Mouse (Mus musculus) ZHBTc4 (cell line): ENCODE measurements around the gene Capn9.

ENCODE experiments used
- DNase-seq: peaks from one replicate; pipeline ENCODE4 v3.0.0-alpha.2; 2011; ENCODE audit warnings: low read depth, low spot score

Gene Capn9

GRCm38 (mm10) chr8:124571732-124572429, 4.0 kb upstream of the Capn9 start:
- no peak for DNase-seq

GRCm38 (mm10) chr8:124572430-124572775, 3.5 kb upstream of the Capn9 start:
- DNase-seq, result no peak

- peak; percentile 92 for DNase-seq
These were observed 2.2 kb upstream of the Capn9 start for GRCm38 (mm10) chr8:124573552-124574340.

DNA sequence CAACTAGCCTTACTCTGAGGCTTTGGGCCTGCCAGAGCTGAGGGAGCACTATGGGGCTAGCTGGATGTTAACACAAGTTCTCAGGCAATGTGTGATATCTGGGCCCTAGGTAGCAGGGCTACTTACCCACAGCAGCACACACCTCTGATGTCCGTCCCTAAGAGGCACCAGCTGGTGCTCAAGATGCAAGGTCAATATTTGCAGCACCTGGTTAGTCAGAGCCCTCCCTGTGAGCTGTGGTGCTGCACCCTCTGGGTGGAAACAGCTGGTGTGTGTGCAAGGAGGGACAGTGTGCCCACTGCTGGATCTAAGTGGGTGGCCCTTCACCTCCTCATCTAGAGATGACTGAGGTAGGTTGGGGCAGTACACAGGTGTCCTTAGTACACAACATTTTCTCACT, 840 bp downstream of the Capn9 start:
- DNase-seq, result no peak

GRCm38 (mm10) chr8:124585718-124586425, 10.0 kb downstream of the Capn9 start:
- no peak for DNase-seq

- no peak for DNase-seq
These were observed 10.6 kb downstream of the Capn9 start for GRCm38 (mm10) chr8:124586556-124586955.

DNA sequence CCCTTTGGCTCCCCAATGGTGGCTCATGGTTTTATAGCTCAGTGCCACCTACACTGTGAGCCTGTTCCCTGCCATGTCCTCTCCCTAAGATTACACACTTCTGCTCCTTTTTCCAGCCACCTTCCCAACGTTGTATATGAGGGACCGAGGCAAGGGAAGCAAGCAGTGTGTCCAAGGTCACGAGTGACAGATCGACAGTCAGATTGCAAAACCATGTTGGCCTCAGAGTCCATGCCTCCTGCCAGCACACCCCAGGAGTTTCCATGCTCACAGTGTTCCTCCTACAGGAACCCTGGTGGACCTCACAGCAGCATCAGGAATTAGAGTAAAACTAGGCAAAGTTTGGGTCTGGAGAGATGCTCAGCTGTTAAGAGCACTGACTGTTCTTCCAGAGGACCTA, 13.5 kb downstream of the Capn9 start:
- DNase-seq, result no peak

DNA sequence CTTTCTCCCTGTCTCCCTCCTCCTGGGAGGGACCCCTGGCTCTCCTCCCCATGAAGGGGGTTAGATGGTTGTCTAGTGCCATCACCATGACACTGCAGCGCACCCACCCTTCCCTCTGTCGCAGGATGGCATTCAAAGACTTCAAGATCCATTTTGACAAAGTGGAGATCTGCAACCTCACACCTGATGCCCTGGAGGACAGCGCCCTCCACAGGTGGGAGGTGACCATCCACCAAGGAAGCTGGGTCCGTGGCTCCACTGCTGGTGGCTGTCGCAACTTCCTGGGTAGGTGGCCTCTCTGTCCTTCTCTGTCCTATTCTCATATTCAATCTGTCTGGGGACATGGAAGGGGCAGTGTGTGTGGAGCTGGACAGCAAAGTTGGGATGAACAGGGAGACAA, 28.2 kb downstream of the Capn9 start:
- DNase-seq, result no peak

DNA sequence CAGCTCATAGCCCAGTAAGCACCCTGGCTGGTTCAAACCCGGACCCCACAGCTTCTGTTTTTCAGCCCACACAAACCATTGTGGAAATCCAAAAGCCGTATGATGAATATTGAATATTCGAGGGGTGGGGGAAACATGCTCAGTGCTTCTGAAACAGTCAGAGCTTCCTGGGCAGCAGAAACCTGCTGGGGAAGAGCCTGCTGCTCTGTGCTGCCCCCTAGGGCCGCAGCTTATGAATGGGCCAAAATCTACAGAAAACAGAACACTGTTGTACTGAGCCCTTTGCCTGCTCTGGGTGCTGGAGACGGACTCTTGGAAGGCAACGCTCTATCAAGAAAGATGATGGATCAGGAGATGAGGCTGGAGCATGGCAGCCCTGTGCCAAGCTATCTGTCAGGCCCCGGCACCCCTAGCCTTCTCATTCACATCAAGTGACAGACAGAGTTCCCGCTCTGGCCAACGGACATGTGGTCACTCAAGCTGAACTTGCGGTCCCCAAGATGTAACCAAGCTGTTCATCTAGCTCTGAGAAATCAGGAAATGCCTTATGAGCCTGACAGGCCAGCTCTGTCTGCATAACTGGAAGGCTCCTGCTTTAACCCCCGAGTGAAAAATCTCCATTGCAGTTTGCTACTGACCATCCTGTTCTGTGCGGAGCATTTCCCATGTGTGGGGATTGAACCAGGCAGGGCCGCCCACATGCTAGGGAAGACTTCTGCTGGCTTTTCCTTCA, 32.5 kb downstream of the Capn9 start:
- peak; percentile 67 for DNase-seq

DNA sequence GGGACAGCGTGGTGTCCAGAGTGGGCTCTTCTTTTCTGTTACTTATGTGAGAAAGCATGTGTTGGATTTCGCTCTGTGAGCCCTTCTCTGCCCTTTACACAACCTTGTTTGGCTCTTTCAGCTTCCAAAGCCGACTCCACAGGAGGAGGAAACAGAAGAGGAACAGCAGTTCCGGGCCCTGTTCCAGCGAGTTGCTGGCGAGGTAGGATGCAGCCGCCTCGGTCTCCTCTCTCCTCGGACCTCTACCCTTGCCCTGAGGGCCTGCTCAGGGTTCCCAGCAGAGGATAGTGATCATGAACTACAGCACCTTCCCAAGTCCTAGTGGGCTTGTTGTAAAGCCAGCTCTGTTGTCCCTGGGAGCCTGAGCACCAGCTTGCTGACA, 33.1 kb downstream of the Capn9 start:
- DNase-seq, result no peak

- no peak for DNase-seq
These were observed 38.4 kb downstream of the Capn9 start for GRCm38 (mm10) chr8:124614325-124614724.

GRCm38 (mm10) chr8:124617266-124617869, 41.5 kb downstream of the Capn9 start:
- DNase-seq, result peak; percentile 74

DNA sequence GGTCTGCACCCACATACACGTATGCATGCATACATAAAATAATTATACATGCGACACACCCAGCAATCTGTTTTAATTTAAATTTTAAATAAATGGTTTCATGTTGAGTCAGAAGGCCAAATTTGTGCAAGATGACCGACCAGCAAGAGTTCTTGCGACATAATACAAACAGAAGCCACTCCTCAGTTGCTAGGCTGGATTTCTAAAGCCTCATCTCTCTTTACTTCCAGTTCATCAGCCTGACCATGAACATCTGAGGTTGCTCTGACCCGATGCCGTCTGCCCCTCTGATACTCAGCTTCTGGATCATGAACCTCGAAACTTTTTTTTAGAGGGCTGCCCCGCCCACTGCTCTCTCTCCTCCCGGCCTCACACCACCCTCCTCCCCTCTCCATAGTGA, 42.3 kb downstream of the Capn9 start:
- no peak for DNase-seq

DNA sequence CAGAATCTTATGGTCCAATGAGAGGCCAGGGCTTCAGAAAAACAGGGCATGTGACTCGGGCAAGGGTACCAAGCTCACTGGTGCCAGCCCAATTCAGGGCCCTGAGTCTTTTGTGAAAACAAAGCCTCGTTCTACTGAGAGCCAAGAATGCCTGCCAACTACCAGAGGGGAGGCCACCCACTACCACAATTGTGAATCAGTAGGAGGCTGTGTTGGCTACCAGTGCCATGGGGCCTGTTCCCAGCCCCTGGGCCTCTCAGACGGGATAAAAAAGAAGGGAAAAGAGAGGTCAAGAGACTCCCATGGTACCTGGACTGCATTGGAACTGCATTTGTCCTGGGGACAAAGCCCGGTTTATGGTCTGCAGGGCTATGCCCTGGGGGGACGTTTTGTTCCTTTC, 45.3 kb downstream of the Capn9 start:
- DNase-seq, result no peak

GRCm38 (mm10) chr8:124626251-124626650, 50.3 kb downstream of the Capn9 start:
- DNase-seq, result no peak

GRCm38 (mm10) chr8:124630489-124630888, 54.6 kb downstream of the Capn9 start:
- no peak for DNase-seq

GRCm38 (mm10) chr8:124630891-124631290, 55.0 kb downstream of the Capn9 start:
- no peak for DNase-seq

GRCm38 (mm10) chr8:124631966-124632365, 56.1 kb downstream of the Capn9 start:
- DNase-seq, result no peak

DNA sequence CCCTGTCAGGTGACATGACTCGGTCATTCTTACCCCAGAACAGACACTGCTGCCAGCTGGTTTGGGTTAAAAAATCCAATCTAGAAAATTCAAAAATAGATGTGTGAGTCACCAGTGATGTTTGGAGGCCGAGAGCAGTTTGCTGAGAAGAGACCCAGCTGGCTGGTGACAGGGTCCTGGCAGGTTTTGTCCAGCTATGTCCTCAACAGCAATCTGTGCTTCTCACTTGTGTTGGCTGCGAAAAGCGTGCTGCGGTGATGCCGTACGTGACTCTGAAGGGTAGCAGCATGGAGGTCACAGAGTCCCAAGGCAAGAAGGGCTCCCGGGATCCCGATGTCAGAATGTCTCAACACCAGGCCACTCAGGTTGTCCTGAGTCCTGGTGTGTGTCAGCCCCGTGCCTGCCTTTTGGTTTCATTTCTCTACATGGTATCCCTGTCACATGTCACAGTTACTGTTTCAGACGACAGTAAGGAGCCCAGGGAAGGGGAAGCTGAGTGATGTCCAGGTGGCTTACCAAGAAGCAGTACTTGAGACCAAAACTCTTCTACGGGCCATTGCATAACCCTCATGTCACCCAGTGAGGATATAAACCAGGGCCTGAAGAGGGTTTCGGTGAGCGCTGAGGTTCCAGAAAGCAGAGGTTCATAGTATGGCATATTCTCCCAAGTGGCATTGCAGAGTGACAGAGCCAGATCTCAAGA, 57.2 kb downstream of the Capn9 start:
- DNase-seq, result no peak

DNA sequence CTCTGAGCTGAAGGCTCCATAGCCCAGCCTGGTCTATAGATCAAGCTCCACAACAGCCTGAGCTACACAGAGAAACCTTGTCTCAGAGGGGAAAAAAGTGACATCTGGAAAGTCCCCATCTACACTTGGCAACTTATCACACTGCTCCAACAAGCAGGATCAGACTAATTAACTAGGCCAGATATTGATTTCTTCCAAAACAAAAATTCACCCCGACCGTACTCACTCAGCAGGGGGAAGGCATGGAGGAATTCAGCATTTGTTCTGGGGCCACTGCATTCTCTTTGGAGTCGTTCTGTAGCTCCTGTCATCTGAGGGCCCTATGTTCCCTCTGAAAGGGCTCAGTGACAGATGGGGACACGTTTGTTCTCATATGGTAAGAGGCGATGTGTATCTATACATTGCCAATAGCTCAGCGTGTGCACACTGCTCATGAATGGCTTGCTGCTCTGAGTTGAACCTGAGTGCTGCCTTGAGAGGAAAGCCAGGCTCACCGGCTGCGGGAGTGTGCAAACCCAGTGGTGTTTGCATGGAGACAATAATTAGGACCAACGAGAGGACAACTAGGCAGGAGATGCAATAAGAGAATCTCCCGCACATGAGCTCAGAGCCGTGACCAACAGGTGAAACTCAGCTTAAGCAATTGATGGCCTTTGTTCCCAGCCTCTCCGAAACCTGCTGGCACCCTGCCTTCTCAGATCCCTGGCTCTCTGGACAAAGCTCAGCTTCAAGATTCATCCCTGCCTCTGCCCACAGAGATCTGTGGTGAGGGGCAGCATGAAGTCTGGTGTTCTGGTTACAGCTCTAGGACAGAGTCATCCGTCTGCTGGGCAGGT, 58.7 kb downstream of the Capn9 start:
- no peak for DNase-seq
